Mouse (Mus musculus) gastrocnemius, postnatal 14 days (tissue): ENCODE data around the gene Armh2. TPM values are rescaled to one million over a fixed set of nuclear protein-coding genes. Genes with fewer than 3 reads are reported as not detected.
A peak's percentile ranks its signal among the peaks of the same experiment; 100 is the strongest.
"Not testable (repeated sequence)": the region's sequence is repeated elsewhere in the genome, so short reads cannot be mapped to it uniquely, and the experiment has no call there.

Source experiments
- DNase-seq: peaks from one replicate; pipeline ENCODE4 v3.0.0; 2021; ENCODE audit warnings: mixed read lengths
- intact Hi-C: fragments of 180-260 bp; cut with DNase I; formaldehyde crosslinking; loops from one replicate; pipeline ENCODE4 v1.15.1; 2025; ENCODE audit warnings: low total_unique reads
- total RNA-seq, 2 experiments: library from RNA; stranded (reverse); gene quantifications; 2 replicates each; pipeline ENCODE4 v1.2.3; 2021

Armh2 gene
- total RNA-seq, 2 experiments from 2014 or later, result not detected

DNA sequence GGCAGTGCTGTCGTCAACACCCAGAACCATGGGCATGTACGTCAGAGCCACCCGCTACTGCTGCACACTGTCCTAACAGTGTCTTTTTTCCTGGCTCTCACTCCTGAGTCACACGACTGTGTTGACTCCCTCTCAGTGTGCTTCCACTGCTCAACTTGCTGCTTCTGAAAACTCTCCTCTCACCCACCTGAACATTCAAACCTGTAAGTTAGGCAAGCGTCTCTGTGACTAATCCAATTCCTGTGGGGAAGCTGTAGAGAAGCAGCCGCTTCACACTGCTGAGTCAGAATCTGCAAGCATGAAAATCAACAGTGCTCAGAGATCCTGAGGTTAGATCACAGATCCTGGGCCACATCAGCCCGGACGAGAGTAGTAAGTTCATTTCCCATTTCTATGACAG lies 10.4 kb downstream of the Armh2 start:
- no peak for DNase-seq
- intact Hi-C loops, result no loop called here

DNA sequence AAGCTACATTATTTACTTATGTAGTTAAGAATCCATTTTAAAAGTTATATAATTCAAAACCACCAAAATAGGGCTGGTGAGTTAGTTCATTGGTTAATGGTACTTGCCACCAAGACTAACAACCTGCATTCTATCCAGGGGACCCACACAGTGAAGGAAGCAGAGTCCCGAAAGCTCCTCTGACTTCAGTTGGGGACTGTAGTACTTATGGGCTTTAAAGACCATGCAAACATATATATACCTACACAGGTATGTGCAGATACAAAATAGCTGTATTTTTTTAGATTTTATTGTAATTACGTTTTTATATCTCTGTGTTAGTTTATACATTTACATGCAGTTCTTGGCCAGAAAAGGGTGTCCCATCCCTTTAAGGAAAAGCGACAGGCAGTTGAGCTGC lies 15.7 kb downstream of the Armh2 start:
- no peak for DNase-seq
- intact Hi-C loops, result no loop called here

DNA sequence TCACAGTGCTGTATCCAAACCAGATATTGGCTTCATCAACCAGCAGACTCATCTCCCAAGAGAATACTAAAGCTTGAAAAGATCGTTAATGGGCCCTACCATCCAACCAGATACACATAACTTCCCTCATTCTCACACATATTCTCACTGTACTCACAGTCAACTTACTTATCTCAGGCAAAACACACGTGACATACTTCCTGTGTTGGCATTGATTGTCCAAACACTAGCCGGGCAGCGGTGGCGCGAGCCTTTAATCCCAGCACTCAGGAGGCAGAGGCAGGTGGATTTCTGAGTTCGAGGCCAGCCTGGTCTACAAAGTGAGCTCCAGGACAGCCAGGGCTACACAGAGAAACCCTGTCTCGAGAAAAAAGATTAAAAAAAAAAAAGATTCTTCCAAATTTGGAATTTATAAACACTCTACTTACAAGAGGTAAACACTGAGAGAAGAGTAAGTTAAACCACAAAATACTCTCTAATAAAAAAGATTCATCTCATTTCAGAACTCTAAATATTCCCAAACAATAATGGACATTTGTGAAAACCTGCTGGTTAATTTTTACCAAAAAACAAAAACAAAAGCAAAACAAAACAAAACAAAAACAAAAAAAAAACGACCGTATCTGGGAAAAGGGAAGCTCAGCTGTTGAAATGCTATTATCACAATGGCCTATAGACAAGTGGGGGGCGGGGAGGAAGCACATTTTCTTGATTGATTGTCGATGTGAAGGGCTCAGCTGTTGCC lies 17.0 kb downstream of the Armh2 start:
- DNase-seq, result no peak
- intact Hi-C loops, result no loop called here

DNA sequence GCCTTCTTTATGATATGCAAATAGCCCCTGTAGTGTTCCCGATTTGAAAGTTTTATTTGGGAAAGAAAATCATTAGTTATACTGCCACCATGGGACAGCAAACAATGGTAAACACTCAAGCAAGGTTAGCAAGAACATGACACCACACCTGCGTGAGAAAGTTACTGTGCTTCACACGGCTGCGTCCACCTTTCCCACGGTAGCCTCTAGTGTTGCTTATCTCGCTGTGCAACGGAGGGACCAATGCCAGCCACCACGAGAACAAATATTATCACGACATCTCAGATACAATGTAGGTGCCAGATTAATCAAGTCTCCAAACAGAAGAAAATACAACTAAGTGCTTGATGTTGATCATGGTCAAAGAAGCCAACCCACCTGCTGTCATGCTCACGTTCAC lies 18.4 kb downstream of the Armh2 start:
- intact Hi-C loops, result no loop called here
- no peak for DNase-seq

DNA sequence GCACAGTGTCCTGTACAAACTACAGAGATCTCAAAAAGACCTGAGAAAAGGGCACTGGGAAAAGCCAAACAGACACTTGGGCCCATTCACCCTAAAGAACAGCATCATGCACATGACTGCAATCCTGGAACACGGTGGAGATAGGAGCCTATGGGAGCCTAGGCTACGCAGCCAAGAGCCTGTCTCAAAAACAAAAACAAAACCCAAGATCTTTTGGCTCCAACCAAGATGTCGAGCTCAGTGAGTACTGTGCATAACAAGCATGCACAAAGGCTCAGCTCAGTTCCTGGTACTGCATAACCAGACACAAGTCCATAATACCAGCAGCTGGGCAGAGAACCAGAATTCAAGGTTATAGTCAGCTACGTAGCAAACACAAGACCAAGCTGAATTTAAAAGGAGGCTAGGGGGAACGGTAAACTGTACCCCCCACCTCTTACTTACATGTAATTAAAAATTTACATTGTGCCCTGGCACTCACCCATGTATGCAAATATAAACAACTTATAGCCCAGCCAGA lies 19.4 kb downstream of the Armh2 start:
- DNase-seq, result no peak
- intact Hi-C loops, result no loop called here

DNA sequence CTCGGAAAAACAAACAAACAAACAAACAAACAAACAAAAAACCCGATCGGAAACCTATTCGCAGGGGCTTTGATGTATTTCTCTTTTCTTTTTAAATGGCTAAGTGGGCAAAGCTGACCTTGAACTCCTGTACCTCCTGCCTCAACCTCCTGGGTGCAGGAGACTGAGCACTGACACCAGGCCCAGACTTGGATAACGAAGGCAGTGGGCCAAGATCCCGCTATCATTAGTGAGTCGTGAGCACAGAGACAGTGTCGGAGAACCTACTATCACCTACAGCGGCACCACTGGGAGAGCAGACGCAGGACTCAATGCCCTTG lies 20.0 kb downstream of the Armh2 start:
- intact Hi-C loops, result no loop called here

DNA sequence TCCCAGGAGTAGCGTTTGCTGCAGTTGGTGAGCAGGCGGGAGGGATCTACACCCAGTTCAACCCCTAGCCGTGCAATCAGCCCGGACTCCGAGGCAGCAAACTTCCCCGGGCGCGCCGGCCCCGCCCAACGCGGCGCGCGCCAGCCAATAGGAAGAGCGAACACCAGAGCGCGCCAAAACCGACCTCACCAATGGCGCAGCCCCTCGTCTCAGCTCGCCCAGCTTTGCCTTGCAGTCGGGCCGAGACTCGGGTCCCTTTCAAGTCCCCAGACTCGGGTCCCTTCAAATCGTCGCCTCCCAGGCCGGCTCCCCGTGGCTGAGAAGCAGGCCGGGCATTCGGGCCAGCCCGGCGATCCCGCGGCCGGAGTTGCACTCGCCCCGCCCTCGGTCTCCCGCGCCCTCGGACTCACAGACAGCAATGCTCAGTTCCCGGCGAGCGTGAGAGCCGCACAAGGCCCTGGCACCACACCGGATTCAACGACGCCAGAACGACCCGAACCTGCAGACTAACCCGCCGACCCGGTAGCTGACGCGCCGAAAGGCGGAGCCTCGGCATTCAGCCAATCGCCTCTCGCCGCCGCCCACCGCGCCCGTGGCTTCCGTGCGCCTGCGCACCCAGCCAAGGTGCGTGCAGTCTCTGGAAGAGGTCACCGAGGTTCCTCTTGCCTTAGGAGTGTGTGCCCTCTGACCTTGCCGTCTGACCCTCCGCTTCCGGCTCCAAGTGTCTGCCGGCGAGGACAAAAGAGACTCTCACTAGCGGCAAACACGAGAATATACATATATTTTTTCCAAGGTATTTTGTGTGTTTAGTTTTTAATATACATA lies 20.6 kb downstream of the Armh2 start, which contains the start of gene Gmnn:
TSS of gene Gmnn (minus strand) at position 521 of the 825 bp plus-strand sequence.
- peak; percentile 83 for DNase-seq
- intact Hi-C loops, result no loop called here

More for the DNA sequence above, 20.0 kb downstream of the Armh2 start:
- no peak for DNase-seq

DNA sequence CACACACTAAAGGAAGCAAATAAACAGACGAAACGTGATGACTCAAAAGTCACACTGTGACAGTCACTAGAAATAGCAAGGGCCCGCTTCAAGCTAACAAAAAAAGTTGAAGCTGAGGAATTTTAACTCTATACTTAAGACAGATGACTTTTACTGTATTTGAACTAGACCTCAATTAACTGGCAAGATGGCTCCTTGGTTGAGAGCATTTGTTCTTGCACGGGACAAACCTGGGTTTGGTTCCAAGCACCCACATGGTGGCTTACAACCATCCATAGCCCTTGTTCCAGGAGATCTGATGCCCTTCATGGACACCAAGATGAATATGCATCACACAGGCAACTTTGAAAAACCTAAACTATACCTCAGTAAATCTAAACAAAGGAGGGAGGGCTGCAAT lies 21.2 kb downstream of the Armh2 start:
- intact Hi-C loops, result no loop called here
- no peak for DNase-seq

DNA sequence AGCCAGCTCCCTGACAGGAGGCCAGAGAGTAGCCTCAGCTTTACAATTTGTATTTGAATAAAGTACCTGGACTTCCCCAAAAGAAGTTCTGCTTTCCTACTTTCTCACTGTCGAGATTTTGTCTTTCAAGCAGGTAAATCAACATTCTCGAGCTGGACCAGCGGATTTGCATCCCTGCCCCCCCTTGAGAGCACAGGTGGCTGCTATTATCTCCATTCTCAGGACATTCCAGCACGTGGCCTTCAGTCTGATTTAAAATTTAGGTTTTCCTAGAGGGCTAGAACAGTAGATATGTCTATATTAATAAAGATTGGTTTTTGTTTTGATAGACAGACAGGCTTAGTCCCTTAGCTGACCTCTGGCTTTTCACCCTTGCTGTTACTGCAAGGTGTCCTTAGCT lies 26.8 kb downstream of the Armh2 start:
- DNase-seq, intact Hi-C loops: not testable (repeated sequence)

DNA sequence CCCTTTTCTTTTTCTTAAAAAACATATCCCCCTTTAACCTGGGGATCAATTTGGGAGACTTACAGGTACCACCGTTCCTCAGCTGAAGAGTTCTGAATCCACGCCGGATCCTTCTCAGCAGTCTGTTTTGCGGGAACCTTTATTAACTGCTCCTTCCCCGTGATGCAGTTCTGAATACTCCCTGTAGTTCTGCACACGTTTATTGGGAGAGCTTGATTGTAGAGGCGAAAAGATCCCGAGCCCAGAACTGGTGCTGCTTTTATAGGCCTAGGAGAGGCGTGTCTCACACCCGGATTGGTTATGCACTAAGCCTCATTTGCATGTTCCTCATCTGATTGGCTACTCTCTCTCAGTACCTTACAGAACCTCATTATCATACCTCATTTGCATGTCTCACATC lies 30.4 kb downstream of the Armh2 start:
- DNase-seq, intact Hi-C loops: not testable (repeated sequence)

DNA sequence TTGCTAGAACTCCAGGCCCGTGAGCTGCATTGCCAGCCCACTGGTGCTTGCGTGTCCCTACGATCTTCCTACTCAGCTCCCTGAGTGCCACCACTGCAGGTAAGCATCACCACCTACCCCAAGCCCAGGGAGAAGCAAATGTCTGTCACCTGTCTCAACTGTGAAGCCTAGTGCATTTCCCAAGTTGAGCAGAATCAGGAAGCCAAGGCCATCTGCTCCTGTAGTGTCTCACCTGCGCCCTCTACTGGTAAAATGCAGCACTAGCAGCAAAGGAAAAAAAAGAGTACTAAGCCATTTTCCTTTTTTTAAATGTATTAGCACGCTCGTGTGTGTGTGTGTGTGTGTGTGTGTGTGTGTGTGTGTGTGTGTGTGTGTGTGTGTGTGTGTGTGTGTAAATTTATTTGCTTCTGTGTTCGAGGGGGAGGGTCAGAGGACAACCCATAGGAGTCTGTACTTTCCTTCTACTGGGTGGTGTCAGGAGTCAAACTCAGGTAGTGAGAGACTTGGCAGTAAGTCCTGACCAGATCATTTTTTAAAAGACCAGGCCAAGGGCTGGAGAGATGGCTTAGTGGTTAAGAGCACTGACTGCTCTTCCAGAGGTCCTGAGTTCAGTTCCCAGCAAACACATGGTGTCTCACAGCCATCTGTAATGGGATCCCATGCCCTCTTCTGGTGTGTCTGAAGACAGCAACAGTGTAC lies 35.3 kb downstream of the Armh2 start:
- intact Hi-C loops, result no loop called here
- DNase-seq, result peak; percentile 29

DNA sequence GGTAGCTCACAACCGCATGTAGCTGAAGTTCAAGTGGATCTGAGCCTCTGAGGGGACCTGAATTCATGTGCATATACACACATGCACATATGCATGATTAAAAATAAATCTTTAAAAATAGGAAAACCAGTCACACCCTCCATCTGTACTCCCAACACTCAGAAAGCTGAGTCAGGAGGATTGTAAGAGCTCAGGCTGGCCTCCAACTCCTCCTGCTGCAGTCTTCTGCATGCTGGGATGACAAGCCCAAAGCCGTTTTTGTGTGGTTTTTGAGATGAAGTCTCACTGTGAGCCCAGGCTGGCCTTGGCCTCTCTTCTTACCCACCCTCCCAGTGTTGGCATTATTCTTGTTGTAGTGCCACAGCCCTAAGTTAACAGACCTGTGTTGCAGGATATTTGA lies 37.0 kb downstream of the Armh2 start:
- intact Hi-C loops, result no loop called here
- DNase-seq, result no peak

DNA sequence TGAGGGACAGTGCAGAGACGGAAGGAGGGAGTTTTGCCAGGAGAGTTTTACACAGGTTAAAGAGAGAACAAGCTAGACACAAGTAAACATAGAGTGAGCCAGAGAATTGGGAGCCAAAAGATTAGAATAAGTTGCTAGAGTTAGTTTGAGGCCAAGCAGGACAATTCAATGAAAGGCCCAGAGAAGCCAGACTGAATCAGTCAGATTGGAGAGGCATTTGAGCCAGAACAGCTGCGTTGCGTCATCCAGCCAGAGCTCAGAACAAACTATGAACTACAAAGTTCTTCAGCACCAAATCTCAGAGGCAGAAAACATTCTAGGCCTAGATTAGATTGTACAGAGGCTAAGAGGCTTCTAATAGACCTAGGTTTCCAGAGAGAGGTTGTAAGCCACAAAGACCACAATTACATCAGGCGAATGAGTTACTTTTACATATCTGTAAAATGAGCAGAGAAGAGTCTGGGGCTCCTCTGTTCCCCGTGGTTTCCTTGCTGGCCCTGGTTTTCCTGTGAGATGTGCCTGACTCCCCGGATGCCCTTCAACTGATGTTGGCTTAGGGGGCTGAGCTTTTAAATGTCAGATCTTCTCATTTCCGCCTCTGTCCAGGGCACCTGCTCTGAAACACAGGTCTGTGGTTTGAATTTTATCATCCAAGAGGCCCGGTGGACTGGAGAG lies 37.8 kb downstream of the Armh2 start:
- intact Hi-C loops, result no loop called here
- no peak for DNase-seq

DNA sequence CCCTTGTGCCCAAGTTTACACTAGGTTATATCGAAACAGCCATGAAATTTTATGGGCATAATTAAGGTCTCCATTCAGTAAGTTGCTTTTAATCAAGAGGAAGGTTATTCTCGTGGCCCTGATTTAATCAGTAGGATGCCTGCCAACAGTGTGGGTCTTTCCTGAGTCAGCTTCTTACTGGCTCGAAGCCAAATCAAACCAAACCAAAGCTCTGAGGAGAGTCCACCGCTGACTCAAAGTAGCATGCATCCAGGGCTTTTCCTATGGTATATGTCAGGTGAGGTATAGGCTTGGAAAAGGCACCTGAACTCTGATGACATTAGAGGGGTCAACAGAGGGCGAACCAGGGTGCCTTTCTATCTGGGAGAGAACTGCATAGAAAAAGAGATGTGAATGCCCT lies 40.9 kb downstream of the Armh2 start:
- no peak for DNase-seq
- intact Hi-C loops, result no loop called here

DNA sequence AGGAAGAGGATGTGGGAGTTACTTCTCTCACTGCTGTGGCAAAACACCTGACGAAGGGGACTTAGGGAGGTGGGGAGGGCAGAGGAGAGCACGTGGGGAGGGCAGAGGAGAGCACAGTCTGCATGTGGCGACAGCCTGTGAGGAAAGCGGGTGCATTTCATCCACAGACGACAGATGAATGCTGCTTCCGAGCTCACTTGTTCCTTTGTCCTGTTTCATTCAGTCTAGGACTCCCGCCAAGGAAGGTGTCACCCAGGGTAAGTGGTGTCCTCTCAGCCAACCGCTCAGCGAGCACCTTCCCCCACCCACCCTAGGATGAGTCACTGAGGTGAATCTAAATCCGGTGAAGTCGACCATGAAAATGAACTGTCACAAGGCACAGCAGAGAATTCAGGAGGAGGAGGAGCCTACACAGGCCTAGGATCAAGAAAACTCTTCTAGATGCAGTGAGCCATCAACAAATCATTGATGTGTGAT lies 45.0 kb downstream of the Armh2 start:
- intact Hi-C loops, result no loop called here
- no peak for DNase-seq

DNA sequence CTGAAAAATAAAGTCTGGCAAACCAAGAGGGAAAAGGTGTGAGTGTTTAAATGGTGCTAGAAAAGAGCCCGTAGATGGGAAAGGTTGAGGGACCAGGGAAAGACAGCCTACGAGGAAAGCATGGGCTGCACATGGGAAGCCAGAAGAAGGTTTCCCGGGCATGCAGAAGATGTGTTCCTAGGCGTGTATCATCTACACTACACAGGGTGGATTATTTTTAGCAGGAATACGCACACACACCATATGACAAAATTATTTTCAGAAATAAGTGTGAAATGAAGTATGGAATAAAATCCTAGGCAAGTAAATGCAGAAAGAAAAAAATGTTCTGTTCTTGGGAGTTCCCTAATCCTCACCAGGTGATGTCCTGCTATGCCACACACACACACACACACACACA lies 46.4 kb downstream of the Armh2 start:
- intact Hi-C loops, result no loop called here
- DNase-seq, result no peak

DNA sequence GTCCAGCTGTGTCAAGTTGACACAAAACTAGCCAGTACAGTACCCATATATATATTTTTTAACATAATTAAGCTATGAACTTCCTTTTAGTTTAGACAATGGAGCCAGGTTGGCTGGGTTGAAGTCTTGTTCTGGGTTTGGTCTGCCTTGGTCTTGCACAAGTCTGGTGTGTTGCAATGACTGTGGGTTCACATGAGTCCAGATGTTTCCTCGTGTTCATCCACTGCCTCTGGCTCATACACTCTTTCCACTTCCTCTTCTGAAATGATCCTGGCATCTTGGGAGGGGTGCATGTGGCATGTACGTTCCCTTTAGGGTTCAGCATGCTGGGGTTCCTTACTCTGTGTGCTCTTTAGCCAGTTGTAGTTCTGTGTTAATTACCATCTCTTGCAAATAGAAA lies 50.3 kb downstream of the Armh2 start:
- intact Hi-C loops, result no loop called here
- DNase-seq, result no peak

DNA sequence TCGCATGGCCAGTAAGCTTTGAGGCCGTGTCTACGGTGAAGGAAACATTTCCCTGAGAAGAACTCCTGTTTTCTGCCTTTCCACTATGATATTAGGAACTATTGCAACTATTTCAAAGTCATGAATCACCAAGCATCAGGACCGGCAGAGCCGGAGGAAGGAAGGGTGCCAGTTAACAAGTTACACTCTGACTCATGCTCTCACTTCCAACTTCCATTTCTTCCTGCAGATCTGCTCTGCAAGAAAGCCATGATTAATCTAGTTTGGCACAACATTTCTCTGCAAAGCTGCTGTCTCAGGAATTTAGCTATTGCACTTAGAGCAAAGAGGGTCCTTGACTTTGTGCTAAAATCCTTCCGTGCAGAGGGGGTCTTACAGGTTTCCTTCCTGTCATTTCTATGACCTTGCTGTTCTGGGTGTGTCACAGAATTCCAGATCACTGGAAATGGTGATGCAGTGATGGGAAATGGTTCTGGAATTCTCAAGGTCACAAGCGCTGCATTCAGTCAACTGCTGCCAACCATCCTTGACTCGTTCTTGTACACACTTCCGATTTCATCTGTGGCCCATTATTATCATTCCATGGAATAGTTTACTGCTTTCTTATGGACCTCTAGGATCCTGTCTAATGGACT lies 51.5 kb downstream of the Armh2 start:
- intact Hi-C loops, result no loop called here
- no peak for DNase-seq
